Mouse (Mus musculus): Measurements from ENCODE around the gene Znhit1.

- TF ChIP-seq CTCF (IDR thresholded peaks at IDR 0.05; ENCODE audit: low read depth, low read length) (no peak), TAL1 (conservative IDR thresholded peaks at IDR 0.05; ENCODE audit: low read depth, low read length) (no peak), GATA1 (IDR thresholded peaks at IDR 0.05; ENCODE audit: borderline replicate concordance, low read length) (no peak), POLR2AphosphoS5 (IDR thresholded peaks at IDR 0.05; ENCODE audit: insufficient replicate concordance, low read depth, low read length) (no peak)
These were observed 42.6 kb upstream of the Znhit1 start for GRCm38 (mm10) chr5:137030416-137030810.

Measured in G1E (cell line).